23 mouse cellular contexts compared by ENCODE assay signal in the genomic region with DNA sequence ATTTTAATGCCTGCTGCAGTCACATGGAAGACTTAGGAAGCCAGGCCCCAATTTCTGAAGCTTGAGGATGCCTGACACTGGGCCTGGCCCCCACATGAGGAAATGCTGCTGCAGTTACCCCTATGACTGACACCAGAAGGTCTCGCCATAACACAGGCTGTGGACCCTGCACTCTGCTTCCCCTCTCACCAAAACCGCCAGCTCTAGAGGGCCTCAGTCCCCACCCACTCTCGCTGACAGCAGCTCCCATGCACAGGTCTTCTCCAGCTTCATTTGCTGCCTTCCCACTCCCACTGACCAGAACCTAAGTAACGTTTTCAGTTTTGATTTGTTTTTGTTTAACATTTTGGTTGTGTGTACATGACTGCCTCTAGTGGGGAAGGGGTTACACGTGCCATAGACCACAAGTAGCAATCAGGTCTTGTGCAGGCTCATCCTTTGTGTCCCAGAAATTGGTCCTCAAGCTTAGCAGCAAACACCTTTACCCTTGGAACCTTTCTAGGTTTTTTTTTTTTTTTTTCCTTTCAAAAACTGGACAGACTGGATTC. TPM values are rescaled to one million over a fixed set of nuclear protein-coding genes. Genes with fewer than 3 reads are reported as not detected.
DNase-seq lines count a peak whose midpoint lies in the region; ATAC-seq and TF ChIP-seq lines count a peak whose summit lies in the region.
"Had no signal": no experiment of that assay in that cellular context is flagged by ENCODE, and none has a peak within 500 bp of the region (broad histone marks: within the 10 kb centered on the region; RNA-seq: fewer than 3 reads in every experiment).

No protein-coding gene starts in this region.

- H3K9ac ChIP-seq in hindbrain, postnatal 0 days (replicated peaks; ENCODE audit: low read length): no peak overlapping the region
- H3K9ac ChIP-seq in hindbrain, embryonic 12.5 days: no peak overlapping the region
- H3K9ac ChIP-seq in lung, postnatal 0 days (replicated peaks; ENCODE audit: low read depth): no peak overlapping the region
- H3K9ac ChIP-seq in stomach, postnatal 0 days (ENCODE audit: low read length): no peak overlapping the region
- H3K9ac ChIP-seq: forebrain, embryonic 12.5 days; limb, embryonic 13.5 days; liver, embryonic 14.5 days; neural tube, embryonic 15.5 days had no signal

- no peak for TF ChIP-seq EP300 in lung, postnatal 0 days (IDR thresholded peaks at IDR 0.05)
- TF ChIP-seq EP300 in stomach, postnatal 0 days (optimal IDR thresholded peaks at IDR 0.05): no peak

- no peak overlapping the region for H3K4me3 ChIP-seq in hindbrain, postnatal 0 days (ENCODE audit: low read length)
- H3K4me3 ChIP-seq in hindbrain, embryonic 12.5 days: no peak overlapping the region
- H3K4me3 ChIP-seq in lung, postnatal 0 days (ENCODE audit: low read depth, low read length): no peak overlapping the region
- H3K4me3 ChIP-seq in stomach, postnatal 0 days (ENCODE audit: low read depth, low read length): no peak overlapping the region
- H3K4me3 ChIP-seq: forebrain, embryonic 12.5 days; limb, embryonic 13.5 days; neural tube, embryonic 15.5 days had no signal

- no peak overlapping the region for H3K4me2 ChIP-seq in hindbrain, postnatal 0 days (ENCODE audit: low read depth, low read length)
- H3K4me2 ChIP-seq in hindbrain, embryonic 12.5 days (replicated peaks): no peak overlapping the region
- H3K4me2 ChIP-seq in lung, postnatal 0 days (replicated peaks; ENCODE audit: low read depth, low read length): no peak overlapping the region
- H3K4me2 ChIP-seq in stomach, postnatal 0 days (replicated peaks; ENCODE audit: low read depth): no peak overlapping the region
- H3K4me2 ChIP-seq: forebrain, embryonic 12.5 days; limb, embryonic 13.5 days; neural tube, embryonic 15.5 days had no signal

- no peaks in the 10 kb centered on the region for H3K27me3 ChIP-seq in hindbrain, postnatal 0 days (ENCODE audit: insufficient read depth, low read length)
- no peaks in the 10 kb centered on the region for H3K27me3 ChIP-seq in hindbrain, embryonic 12.5 days
- no peaks in the 10 kb centered on the region for H3K27me3 ChIP-seq in lung, postnatal 0 days (replicated peaks; ENCODE audit: insufficient read depth, low read length)
- no peaks in the 10 kb centered on the region for H3K27me3 ChIP-seq in stomach, postnatal 0 days (ENCODE audit: control insufficient read depth, insufficient read depth, low read length)
- H3K27me3 ChIP-seq: forebrain, embryonic 12.5 days; limb, embryonic 13.5 days; neural tube, embryonic 15.5 days had no signal

- H3K36me3 ChIP-seq in hindbrain, postnatal 0 days (ENCODE audit: insufficient read depth, low read length): peaks cover 74% of the 10 kb centered on the region
- H3K36me3 ChIP-seq in hindbrain, embryonic 12.5 days: peaks cover 77% of the 10 kb centered on the region
- H3K36me3 ChIP-seq in lung, postnatal 0 days (ENCODE audit: insufficient read depth, low read length): peaks cover 30% of the 10 kb centered on the region
- peaks cover 20% of the 10 kb centered on the region for H3K36me3 ChIP-seq in stomach, postnatal 0 days (ENCODE audit: control insufficient read depth, insufficient read depth, low read length)

- peak; percentile 27 for DNase-seq in hindbrain, postnatal 0 days (ENCODE audit: low spot score)
- DNase-seq in lung, postnatal 0 days (ENCODE audit: low spot score): no peak
- no peak for DNase-seq in lung, postnatal 4 days
- peak; percentile 42 for DNase-seq in thymus, postnatal 25 days
- DNase-seq in thymus, postnatal 10 days (ENCODE audit: low spot score in 2 of 2): no peak
- no peak for DNase-seq in stomach, postnatal 0 days (ENCODE audit: low spot score)
- DNase-seq in neural tube, embryonic 10.5 days (ENCODE audit: extremely low spot score, low spot score): no peak
- DNase-seq: B cell, adult 2 months; cerebellum, adult 8-10 months; gastrocnemius, postnatal 14 days; heart, adult 18-20 months; heart, postnatal 4 days; kidney, adult 2 months; kidney, postnatal 36 days; lung, postnatal 14 days; right cerebral cortex, postnatal 25 days had no signal

- WGBS in hindbrain, postnatal 0 days: 60% methylated on average over 5 of the region's 5 CpGs
- WGBS in hindbrain, embryonic 12.5 days: 74% methylated on average over 5 of the region's 5 CpGs
- WGBS in lung, postnatal 0 days: 41% methylated on average over 5 of the region's 5 CpGs
- 46% methylated on average over 5 of the region's 5 CpGs for WGBS in stomach, postnatal 0 days

- peak; percentile 52 for TF ChIP-seq CTCF in hindbrain, postnatal 0 days (IDR thresholded peaks at IDR 0.05; ENCODE audit: low read depth)
- peak; percentile 31 for TF ChIP-seq CTCF in lung, postnatal 0 days (IDR thresholded peaks at IDR 0.05)
- peak; percentile 37; the same call in 1 of the 2 replicates for TF ChIP-seq CTCF in stomach, postnatal 0 days (IDR thresholded peaks at IDR 0.05; ENCODE audit: low read depth)

- H3K27ac ChIP-seq in hindbrain, postnatal 0 days: no peak overlapping the region
- no peak overlapping the region for H3K27ac ChIP-seq in hindbrain, embryonic 12.5 days
- no peak overlapping the region for H3K27ac ChIP-seq in lung, postnatal 0 days (ENCODE audit: low read length)
- H3K27ac ChIP-seq in stomach, postnatal 0 days (replicated peaks): no peak overlapping the region
- H3K27ac ChIP-seq: forebrain, embryonic 12.5 days; limb, embryonic 13.5 days; liver, embryonic 14.5 days; neural tube, embryonic 15.5 days had no signal

- ATAC-seq in hindbrain, postnatal 0 days: no peak
- ATAC-seq in hindbrain, embryonic 12.5 days (ENCODE audit: low FRiP score): no peak
- no peak for ATAC-seq in lung, postnatal 0 days
- ATAC-seq in stomach, postnatal 0 days (ENCODE audit: low FRiP score, low TSS enrichment): no peak
- ATAC-seq: hindbrain, embryonic 16.5 days had no signal

- H3K4me1 ChIP-seq in hindbrain, postnatal 0 days (ENCODE audit: insufficient read depth, low read length): peaks cover 6% of the 10 kb centered on the region; the same call in 1 of the 2 replicates
- peaks cover 24% of the 10 kb centered on the region for H3K4me1 ChIP-seq in hindbrain, embryonic 12.5 days
- H3K4me1 ChIP-seq in lung, postnatal 0 days (ENCODE audit: insufficient read depth, low read depth, low read length): peaks cover 7% of the 10 kb centered on the region
- no peaks in the 10 kb centered on the region for H3K4me1 ChIP-seq in stomach, postnatal 0 days (replicated peaks; ENCODE audit: control insufficient read depth, insufficient read depth)

- no peaks in the 10 kb centered on the region for H3K9me3 ChIP-seq in hindbrain, postnatal 0 days (ENCODE audit: low read length)
- no peaks in the 10 kb centered on the region for H3K9me3 ChIP-seq in hindbrain, embryonic 12.5 days (replicated peaks)
- H3K9me3 ChIP-seq in lung, postnatal 0 days (ENCODE audit: low read length): no peaks in the 10 kb centered on the region
- H3K9me3 ChIP-seq in stomach, postnatal 0 days (ENCODE audit: control insufficient read depth, low read length): no peaks in the 10 kb centered on the region
- H3K9me3 ChIP-seq: forebrain, embryonic 12.5 days; G1E; limb, embryonic 13.5 days; neural tube, embryonic 15.5 days had no signal

RNA-seq across cellular contexts. Expression of gene Gsk3a, which starts 5.5 kb away (rescaled TPM):
- 151 and 160 TPM in 2 replicates for total RNA-seq in hindbrain, postnatal 0 days (2014; rRNA removed)
- polyA plus RNA-seq in hindbrain, postnatal 0 days (2015; fragmentation: Nextera tagmentation; extraction: Ambion mirVana): 17.5 and 19.8 TPM in 2 replicates
- polyA plus RNA-seq in hindbrain, embryonic 12.5 days (2016; fragmentation: Nextera tagmentation; extraction: Ambion mirVana): 17.2 and 19.6 TPM in 2 replicates
- 6.7 and 6.8 TPM in 2 replicates for polyA plus RNA-seq in lung, postnatal 0 days (2015; fragmentation: Nextera tagmentation; extraction: Ambion mirVana)
- 5.1 and 5.3 TPM in 2 replicates for polyA plus RNA-seq in stomach, postnatal 0 days (2015; fragmentation: Nextera tagmentation; extraction: Ambion mirVana)

RNA-seq across cellular contexts. Expression of gene Zfp526, which starts 10.9 kb away (rescaled TPM):
- total RNA-seq in hindbrain, postnatal 0 days (2014; rRNA removed): 9.6 and 10.1 TPM in 2 replicates
- 0.66 and 0.85 TPM in 2 replicates for polyA plus RNA-seq in hindbrain, postnatal 0 days (2015; fragmentation: Nextera tagmentation; extraction: Ambion mirVana)
- polyA plus RNA-seq in hindbrain, embryonic 12.5 days (2016; fragmentation: Nextera tagmentation; extraction: Ambion mirVana): 2.3 and 2.9 TPM in 2 replicates
- 1.6 and 2.2 TPM in 2 replicates for polyA plus RNA-seq in lung, postnatal 0 days (2015; fragmentation: Nextera tagmentation; extraction: Ambion mirVana)
- 1.1 and 1.2 TPM in 2 replicates for polyA plus RNA-seq in stomach, postnatal 0 days (2015; fragmentation: Nextera tagmentation; extraction: Ambion mirVana)

RNA-seq across cellular contexts. Expression of gene Dedd2, which starts 11.8 kb away (rescaled TPM):
- 22.5 and 31.7 TPM in 2 replicates for total RNA-seq in hindbrain, postnatal 0 days (2014; rRNA removed)
- 19.8 and 20.2 TPM in 2 replicates for polyA plus RNA-seq in hindbrain, postnatal 0 days (2015; fragmentation: Nextera tagmentation; extraction: Ambion mirVana)
- polyA plus RNA-seq in hindbrain, embryonic 12.5 days (2016; fragmentation: Nextera tagmentation; extraction: Ambion mirVana): 11.9 and 13.9 TPM in 2 replicates
- polyA plus RNA-seq in lung, postnatal 0 days (2015; fragmentation: Nextera tagmentation; extraction: Ambion mirVana): 15.9 and 18.2 TPM in 2 replicates
- polyA plus RNA-seq in stomach, postnatal 0 days (2015; fragmentation: Nextera tagmentation; extraction: Ambion mirVana): 20.0 and 20.2 TPM in 2 replicates

RNA-seq across cellular contexts. Expression of gene Erf, which starts 18.4 kb away (rescaled TPM):
- total RNA-seq in hindbrain, postnatal 0 days (2014; rRNA removed): 19.0 and 20.8 TPM in 2 replicates
- 3.0 and 3.7 TPM in 2 replicates for polyA plus RNA-seq in hindbrain, postnatal 0 days (2015; fragmentation: Nextera tagmentation; extraction: Ambion mirVana)
- polyA plus RNA-seq in hindbrain, embryonic 12.5 days (2016; fragmentation: Nextera tagmentation; extraction: Ambion mirVana): 10.4 and 13.6 TPM in 2 replicates
- 8.7 and 10.3 TPM in 2 replicates for polyA plus RNA-seq in lung, postnatal 0 days (2015; fragmentation: Nextera tagmentation; extraction: Ambion mirVana)
- 8.1 and 8.8 TPM in 2 replicates for polyA plus RNA-seq in stomach, postnatal 0 days (2015; fragmentation: Nextera tagmentation; extraction: Ambion mirVana)

RNA-seq across cellular contexts. Expression of gene Cic, which starts 35.3 kb away (rescaled TPM):
- total RNA-seq in hindbrain, postnatal 0 days (2014; rRNA removed): 153 and 155 TPM in 2 replicates
- polyA plus RNA-seq in hindbrain, postnatal 0 days (2015; fragmentation: Nextera tagmentation; extraction: Ambion mirVana): 28.2 and 30.6 TPM in 2 replicates
- 41.1 and 42.4 TPM in 2 replicates for polyA plus RNA-seq in hindbrain, embryonic 12.5 days (2016; fragmentation: Nextera tagmentation; extraction: Ambion mirVana)
- 26.5 and 31.9 TPM in 2 replicates for polyA plus RNA-seq in lung, postnatal 0 days (2015; fragmentation: Nextera tagmentation; extraction: Ambion mirVana)
- 15.0 and 15.9 TPM in 2 replicates for polyA plus RNA-seq in stomach, postnatal 0 days (2015; fragmentation: Nextera tagmentation; extraction: Ambion mirVana)

Comparison
In these comparisons a context has a peak if more than half of its experiments do, and no peak if none do; other contexts are left out.
1. DNase-seq: peak in hindbrain, postnatal 0 days (single experiment) and thymus, postnatal 25 days (single experiment); none in lung, postnatal 0 days (single experiment), lung, postnatal 4 days (0 of 2), thymus, postnatal 10 days (0 of 2), stomach, postnatal 0 days (single experiment) and neural tube, embryonic 10.5 days (single experiment).
2. Peak in every context shown above with its lines, with median percentiles within 50 percentile points of each other: CTCF ChIP-seq.